8 mouse cellular contexts compared by ENCODE assay signal in genomic region chr17:49189765-49190164, GRCm38 (mm10).
DNase-seq lines count a peak whose midpoint lies in the region; ATAC-seq and TF ChIP-seq lines count a peak whose summit lies in the region.

No protein-coding gene starts in this region.

- H3K9ac ChIP-seq in lung, embryonic 14.5 days = no peak overlapping the region

- WGBS in lung, embryonic 14.5 days = 47% methylated on average over 3 of the region's 3 CpGs
- 32% methylated on average over 3 of the region's 3 CpGs for WGBS in lung, adult 2 months

- no peaks in the 10 kb centered on the region for H3K36me3 ChIP-seq in lung, embryonic 14.5 days (ENCODE audit: insufficient read depth)

- no peaks in the 10 kb centered on the region for H3K4me1 ChIP-seq in lung, embryonic 14.5 days (ENCODE audit: insufficient read depth)
- no peaks in the 10 kb centered on the region for H3K4me1 ChIP-seq in lung, adult 2 months (ENCODE audit: control insufficient read depth, insufficient read depth, low read length)

- no peak overlapping the region for H3K27ac ChIP-seq in gastrocnemius, adult 2 months
- no peak overlapping the region for H3K27ac ChIP-seq in lung, embryonic 14.5 days (ENCODE audit: low read depth)

- H3K4me3 ChIP-seq in gastrocnemius, adult 2 months = no peak overlapping the region
- no peak overlapping the region for H3K4me3 ChIP-seq in lung, embryonic 14.5 days (ENCODE audit: low read depth, low read length)
- no peak overlapping the region for H3K4me3 ChIP-seq in lung, adult 2 months (replicated peaks; ENCODE audit: extremely low read depth, low read depth, low read length)

- no peak overlapping the region for H3K4me2 ChIP-seq in lung, embryonic 14.5 days

- no peak for DNase-seq in gastrocnemius, adult 2 months
- DNase-seq in gastrocnemius, adult 8-10 months (ENCODE audit: low spot score in 2 of 2) = no peak
- DNase-seq in lung, embryonic 14.5 days = peak; percentile 57
- DNase-seq in lung, adult 2 months = no peak
- DNase-seq in cerebellum, adult 9-11 months = peak; percentile 18
- peak; percentile 55 for DNase-seq in left cerebral cortex, postnatal 4 days
- DNase-seq in urinary bladder, postnatal 4 days (ENCODE audit: low spot score in 2 of 2) = no peak
- DNase-seq in T-cell, adult 2 months (ENCODE audit: low spot score) = no peak

- TF ChIP-seq CTCF in gastrocnemius, adult 2 months (IDR thresholded peaks at IDR 0.05) = peak; percentile 60
- peak; percentile 81 for TF ChIP-seq CTCF in lung, embryonic 14.5 days (IDR thresholded peaks at IDR 0.05; ENCODE audit: low read depth)
- no peak; the same call in 1 of the 2 replicates for TF ChIP-seq CTCF in lung, adult 2 months (IDR thresholded peaks at IDR 0.05; ENCODE audit: insufficient read depth, low read length)

- TF ChIP-seq POLR2A in lung, adult 2 months (IDR thresholded peaks at IDR 0.05; ENCODE audit: borderline replicate concordance, extremely low read depth, low read depth, low read length) = no peak

- intact Hi-C loops in gastrocnemius, adult 2 months (cut with DNase I) = no loop called here
- intact Hi-C loops in left cerebral cortex, postnatal 4 days (cut with DNase I) = loop anchor here (10.0 kb wide), 1 partner anchor 205 kb away; no protein-coding TSS in a partner anchor

- H3K9me3 ChIP-seq in lung, embryonic 14.5 days (ENCODE audit: low read depth, low read length) = no peaks in the 10 kb centered on the region

- ATAC-seq in lung, embryonic 14.5 days (ENCODE audit: insufficient read depth) = no peak

- no peaks in the 10 kb centered on the region for H3K27me3 ChIP-seq in lung, embryonic 14.5 days (ENCODE audit: insufficient read depth, low read length)

Comparison
In these comparisons a context has a peak if more than half of its experiments do, and no peak if none do; other contexts are left out.
1. DNase-seq: peak in lung, embryonic 14.5 days (single experiment), cerebellum, adult 9-11 months (single experiment) and left cerebral cortex, postnatal 4 days (single experiment); none in gastrocnemius, adult 2 months (single experiment), gastrocnemius, adult 8-10 months (0 of 2), lung, adult 2 months (single experiment), urinary bladder, postnatal 4 days (0 of 2) and T-cell, adult 2 months (single experiment).